Mouse (Mus musculus): ENCODE results near the gene Zmat1.
"Not testable (repeated sequence)": the region's sequence is repeated elsewhere in the genome, so short reads cannot be mapped to it uniquely, and the experiment has no call there.

Zmat1 gene

DNA sequence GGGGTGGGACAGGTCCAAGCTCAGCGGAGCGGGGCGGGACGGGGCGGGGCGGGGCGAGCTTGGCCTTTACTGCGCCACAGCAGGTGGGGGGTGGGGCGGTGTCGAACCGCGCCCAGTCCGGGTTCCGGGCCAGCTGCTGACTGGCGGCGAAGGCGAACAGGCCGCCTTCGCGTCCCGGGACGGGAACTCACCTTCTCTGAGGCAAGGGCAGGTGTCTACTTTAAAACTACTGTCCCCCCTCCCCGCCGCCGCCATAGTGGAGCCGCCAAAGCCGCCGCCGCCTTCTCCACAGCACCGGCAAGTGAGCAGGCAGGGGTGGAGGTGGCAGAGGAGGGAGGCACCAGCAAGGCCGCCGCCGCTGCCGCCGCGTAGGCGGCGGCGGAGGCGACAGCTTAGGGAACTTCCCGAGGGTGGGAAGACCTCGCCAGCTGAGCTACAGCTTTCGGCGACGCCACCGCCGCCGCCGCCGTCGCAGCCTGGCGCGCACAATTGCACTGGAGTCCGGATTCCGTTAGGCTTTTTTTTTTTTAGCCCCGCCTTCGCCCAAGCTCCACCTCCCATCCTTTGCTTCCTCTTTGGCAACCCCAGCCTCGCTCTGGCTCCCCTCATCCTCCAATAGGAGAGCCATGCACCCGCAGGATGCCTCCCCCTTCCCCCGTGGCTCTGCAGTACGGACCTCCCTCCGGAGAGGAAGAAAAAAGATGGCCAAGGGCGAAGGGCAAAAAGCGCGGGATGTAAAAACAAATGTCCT lies at the start of gene Zmat1:
Gene Zmat1 (minus strand): TSS at position 490 of the 751 bp plus-strand sequence.
- DNase-seq (ENCODE audit: inconsistent age in 2 of 2, low spot score in 1 of 2): peak; percentile 91 to 94

DNA sequence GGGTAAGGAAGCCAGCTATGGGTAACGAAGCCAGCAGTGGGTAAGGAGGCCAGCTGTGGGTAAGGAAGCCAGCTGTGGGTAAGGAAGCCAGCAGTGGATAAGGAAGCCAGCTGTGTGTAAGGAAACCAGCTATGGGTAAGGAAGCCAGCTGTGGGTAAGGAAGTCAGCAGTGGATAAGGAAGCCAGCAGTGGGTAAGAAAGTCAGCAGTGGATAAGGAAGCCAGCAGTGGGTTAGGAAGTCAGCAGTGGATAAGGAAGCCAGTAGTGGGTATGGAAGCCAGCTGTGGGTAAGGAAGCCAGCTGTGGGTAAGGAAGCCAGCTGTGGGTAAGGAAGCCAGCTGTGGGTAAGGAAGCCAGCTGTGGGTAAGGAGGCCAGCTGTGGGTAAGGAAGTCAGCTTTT lies 44.9 kb upstream of the Zmat1 start:
- DNase-seq (ENCODE audit: inconsistent age in 2 of 2, low spot score in 1 of 2): not testable (repeated sequence)

DNA sequence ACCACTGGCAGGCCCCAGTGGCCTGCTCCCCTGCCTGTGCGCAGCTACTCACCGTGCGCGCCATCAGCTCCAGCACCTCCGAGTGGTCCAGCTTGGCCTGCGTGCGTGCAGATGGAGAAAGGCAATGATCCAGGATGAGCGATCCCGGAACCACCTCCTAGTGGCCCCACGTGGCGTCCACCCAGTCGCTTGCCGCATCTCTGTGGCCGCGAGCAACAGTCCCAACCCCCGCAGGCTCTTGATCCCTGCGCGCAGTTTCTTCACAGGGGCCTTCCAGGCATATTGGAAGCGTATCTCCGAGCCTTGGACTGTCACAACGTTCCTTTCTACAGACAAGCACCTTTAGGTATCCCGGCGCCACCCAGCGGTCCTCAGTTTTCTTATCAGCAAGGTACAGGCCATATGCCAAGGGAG lies 27.0 kb upstream of the Zmat1 start:
- peak; percentile 9 to 42 for DNase-seq (ENCODE audit: inconsistent age in 2 of 2, low spot score in 1 of 2)

DNA sequence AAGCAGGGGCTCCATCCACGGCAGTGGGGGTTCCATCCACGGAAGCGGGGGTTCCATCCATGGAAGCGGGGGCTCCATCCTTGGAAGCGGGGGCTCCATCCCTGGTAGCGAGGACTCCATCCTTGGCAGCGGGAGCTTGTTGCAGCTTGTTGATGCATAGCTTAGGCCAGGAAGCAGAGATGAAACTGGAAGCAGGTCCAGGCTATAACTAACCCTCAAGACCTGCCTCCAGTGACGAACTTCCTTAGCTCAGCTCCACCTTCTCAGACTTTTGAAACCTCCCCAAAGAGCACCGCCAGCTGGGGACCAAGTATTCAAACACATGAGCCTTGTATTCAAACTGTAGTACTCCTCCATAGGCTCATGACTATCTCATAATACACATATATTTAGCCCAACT lies 16.1 kb upstream of the Zmat1 start:
- no peak for DNase-seq (ENCODE audit: inconsistent age in 2 of 2, low spot score in 1 of 2)

DNA sequence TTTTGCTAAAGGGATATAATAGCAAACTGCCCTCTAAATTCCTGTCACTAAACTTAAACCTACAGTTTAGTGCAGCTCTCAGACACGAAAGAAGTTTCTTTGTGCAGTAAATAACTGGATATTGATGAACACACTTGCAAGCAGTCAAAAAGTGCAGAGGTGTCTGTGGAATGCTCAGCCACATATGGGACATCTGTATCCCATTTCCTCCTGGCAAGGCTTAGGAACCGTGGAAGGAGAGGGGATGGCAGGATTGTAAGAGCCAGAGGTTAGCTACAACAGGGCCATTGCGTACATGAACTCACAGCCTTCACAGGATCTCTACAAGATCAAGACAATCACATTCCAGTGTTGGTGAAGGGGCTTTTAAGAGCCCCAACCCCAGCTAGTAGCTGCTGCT lies 2.4 kb upstream of the Zmat1 start:
- no peak for DNase-seq (ENCODE audit: inconsistent age in 2 of 2, low spot score in 1 of 2)

DNA sequence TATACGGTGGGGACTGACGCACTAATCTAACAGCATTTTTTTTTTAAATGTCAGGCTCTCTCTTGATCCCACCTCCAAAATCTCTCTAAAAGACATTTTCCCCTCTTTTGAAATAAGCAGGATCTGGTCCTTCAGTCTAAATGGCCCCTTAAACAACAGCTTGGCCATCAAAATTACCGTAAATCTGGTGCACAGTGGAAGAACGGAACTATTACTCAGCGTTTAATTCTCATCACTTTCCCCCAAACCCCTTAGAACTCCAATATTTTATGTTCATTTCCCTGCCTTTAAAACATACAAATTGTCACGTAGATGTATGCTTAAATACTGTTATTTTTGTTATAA lies 434 bp upstream of the Zmat1 start:
- DNase-seq (ENCODE audit: inconsistent age in 2 of 2, low spot score in 1 of 2): no peak

DNA sequence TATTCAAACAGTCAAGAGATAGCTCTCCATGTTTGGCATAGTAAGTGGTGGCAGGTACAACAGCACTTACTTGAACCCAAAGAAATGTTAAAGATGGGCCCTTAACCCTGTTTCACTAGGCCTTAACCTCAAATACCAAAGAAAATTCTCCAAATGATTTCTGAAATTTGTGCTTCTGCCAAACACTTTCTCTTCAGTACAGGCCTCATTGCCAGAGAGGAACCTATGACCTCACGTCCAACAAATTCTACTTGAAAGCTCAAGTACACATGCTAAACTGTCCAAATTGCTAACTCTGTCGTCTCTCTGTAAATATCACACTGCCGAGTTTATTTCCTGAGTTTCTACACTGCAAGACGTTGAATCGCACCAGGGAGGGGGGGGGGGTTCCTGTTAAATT lies 988 bp downstream of the Zmat1 start:
- peak in 1 of 2 experiments; percentile 62 for DNase-seq (ENCODE audit: inconsistent age in 2 of 2, low spot score in 1 of 2)

DNA sequence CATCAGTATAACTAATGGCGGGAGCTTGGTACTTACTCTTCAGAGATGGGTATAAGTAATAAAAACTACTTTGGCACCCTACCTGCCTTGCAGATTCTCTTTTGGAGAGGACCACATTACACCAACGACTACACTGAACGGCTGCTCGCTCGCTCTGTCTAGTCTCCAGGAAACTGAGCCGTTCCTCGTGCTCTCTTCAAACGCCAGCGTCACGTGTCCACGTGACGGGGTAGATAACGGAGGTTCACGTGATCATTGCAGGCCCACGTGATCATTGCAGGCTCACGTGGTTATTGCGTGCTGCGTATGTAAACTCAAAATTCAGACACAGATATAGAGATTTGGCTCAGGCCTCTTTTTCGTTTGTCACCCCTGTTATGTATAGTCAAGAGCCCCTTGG lies 44.5 kb downstream of the Zmat1 start, which contains the start of gene Nxf2:
Gene Nxf2 (minus strand): TSS at position 209 of the 400 bp plus-strand sequence.
- no peak for DNase-seq (ENCODE audit: inconsistent age in 2 of 2, low spot score in 1 of 2)

DNA sequence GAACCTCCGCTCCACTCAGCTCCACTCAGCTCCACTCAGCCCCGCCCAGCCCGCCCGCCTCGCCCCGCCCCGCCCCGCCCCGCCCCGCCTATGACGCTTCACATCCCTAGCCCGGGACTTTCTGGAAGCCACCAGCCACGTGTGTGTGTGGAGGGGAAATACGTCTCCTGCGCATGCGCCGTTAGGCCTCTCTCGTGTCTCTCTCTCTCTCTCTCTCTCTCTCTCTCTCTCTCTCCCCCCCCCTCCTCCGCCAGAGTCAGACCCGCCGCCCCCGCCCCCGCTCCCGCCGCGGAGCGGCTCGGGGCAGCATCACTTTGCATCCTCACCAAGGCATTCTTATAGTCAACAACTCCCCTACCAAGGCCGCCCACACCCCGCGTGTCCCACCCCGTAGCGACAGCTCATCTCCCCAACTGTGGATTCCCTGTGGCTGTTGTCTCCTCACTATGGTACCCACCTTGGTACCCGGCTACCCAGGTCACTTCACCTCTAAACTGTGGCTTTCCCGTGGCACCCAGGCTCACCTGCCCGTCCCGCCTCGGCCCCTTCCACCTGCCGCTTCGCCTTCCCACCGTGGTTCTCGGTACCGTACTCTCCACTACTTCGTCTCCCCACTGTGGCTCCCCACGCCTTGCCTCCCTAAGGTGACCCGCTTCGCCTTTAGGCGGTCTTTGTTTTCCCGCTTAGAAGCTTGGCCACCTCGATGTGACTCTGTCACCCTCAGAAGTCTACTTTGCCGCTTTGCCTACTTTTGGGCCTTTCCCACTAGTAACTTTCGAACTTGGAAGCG lies 45.5 kb downstream of the Zmat1 start:
- DNase-seq (ENCODE audit: inconsistent age in 2 of 2, low spot score in 1 of 2): peak; percentile 53 to 63

DNA sequence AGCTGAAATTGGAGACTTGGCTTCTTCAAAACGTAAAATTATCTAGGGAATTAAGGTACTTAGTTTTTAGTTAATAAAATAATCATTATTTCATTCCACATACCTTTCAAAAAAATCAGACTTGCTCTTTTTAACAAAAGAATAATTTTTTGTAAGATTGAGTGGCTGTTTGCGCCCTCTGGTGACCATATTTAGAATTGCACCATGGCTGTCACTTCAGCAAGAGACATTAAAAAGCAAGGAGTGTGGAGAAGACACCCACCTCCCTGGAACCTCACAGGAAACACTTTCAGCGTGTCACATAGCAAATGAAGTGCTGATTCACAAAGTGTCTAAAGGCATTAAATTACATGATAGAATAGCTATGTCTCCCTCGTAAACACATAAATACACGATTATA lies 78.6 kb downstream of the Zmat1 start:
- DNase-seq (ENCODE audit: inconsistent age in 2 of 2, low spot score in 1 of 2): peak; percentile 5 to 57

DNA sequence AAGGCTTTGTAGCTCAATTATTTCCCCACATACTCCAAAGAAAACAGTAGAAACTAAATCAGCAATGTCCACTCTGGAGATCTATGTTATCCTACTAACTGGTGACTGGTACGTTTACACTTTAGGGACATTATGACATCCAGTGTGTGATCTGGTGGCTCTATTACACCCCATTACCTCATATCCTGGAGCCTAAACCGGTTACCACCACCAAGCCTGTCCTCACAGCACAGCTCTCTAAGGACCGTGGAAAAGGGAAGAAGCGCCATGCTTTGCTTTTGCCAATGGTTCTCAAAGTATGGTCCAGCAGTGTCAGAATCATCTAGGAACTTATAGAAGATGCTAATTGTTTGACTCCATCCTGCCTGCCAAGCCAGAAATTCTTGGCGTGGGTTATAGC lies 79.1 kb downstream of the Zmat1 start:
- no peak for DNase-seq (ENCODE audit: inconsistent age in 2 of 2, low spot score in 1 of 2)

DNA sequence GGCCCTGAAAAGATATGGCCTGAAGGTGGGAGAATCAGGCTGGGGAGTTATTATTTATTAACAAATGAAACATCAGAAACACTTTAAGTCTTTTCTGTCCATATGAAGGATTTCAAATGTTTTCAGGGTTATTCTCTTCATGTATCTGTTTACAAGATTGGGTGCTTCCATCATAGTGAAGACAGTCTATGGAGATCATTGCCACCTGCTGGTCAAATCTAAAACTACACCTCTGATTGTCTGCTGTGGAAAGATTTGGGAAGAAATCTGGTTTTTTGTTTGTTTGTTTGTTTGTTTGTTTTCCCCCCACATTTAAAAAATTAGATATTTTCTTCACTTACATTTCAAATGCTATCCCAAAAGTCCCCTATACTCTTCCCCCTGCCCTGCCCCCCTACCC lies 84.0 kb downstream of the Zmat1 start:
- peak in 1 of 2 experiments; percentile 65 for DNase-seq (ENCODE audit: inconsistent age in 2 of 2, low spot score in 1 of 2)

DNA sequence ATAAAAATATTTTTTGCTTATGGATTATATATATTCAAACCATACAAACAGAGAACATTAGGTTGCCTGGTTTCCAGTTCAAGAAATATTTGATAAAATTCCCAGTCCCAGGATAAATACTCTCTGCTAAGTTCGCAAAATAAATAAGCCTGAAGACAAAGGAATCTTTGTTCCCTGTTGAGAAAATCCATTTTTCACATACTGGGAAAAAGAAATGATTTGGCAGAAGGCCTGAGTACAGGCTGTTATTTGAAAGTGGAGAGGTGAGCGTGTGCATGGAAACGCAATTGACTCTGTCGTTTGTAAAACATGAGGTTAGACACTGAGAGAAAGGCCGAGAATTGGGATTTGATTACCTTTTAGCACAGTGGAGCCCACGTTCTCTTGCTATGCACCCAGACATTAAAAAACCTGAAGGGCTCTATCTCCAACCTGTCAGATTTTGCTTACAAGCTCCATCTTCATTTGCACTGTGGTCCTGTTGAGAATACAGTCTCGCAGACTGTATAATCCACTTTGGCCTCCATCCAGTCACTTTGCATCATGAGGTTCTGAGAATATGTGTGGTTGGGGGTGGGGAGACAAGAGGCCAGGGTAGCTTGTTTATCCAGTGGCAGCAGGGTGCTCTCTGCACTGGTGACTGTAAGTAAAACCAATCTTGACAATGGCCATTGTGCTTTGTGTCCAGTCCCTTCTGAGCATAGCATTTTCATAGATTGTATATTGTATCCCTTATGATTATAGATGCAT lies 85.2 kb downstream of the Zmat1 start:
- DNase-seq (ENCODE audit: inconsistent age in 2 of 2, low spot score in 1 of 2): no peak

All from adrenal gland, adult (tissue).